Mouse (Mus musculus) stomach, postnatal 0 days (tissue): ENCODE results near the gene Slc12a7. TPM values are rescaled to one million over a fixed set of nuclear protein-coding genes. Genes with fewer than 3 reads are reported as not detected.

Experiments used
- ATAC-seq: fragments of 200-750 bp; cut with Nextera tagmentation; 2 replicates; pipeline ENCODE4 v1.8.0; 2017; ENCODE audit not compliant: low FRiP score, low TSS enrichment
- DNase-seq: peaks from one replicate; pipeline ENCODE4 v3.0.0-alpha.2; 2016; ENCODE audit warnings: low spot score
- H3K27ac ChIP-seq: fragments of 300-500 bp; sonication (generic); replicated peaks from 2 replicates; pipeline ENCODE4 v1.5.1; 2014; ENCODE audit warnings: mild to moderate bottlenecking, control low read depth
- H3K27me3 ChIP-seq: fragments of 300-500 bp; sonication (generic); 2 replicates; pipeline ENCODE4 v1.6.1; 2014; ENCODE audit warnings: low read length; ENCODE audit not compliant: control insufficient read depth, insufficient read depth
- H3K36me3 ChIP-seq: fragments of 300-500 bp; sonication (generic); 2 replicates; pipeline ENCODE4 v1.6.1; 2014; ENCODE audit warnings: low read length, mixed read lengths; ENCODE audit not compliant: control insufficient read depth, insufficient read depth
- H3K4me1 ChIP-seq: fragments of 300-500 bp; sonication (generic); replicated peaks from 2 replicates; pipeline ENCODE4 v1.6.1; 2014; ENCODE audit warnings: antibody characterized with exemption; ENCODE audit not compliant: control insufficient read depth, insufficient read depth
- H3K4me2 ChIP-seq: fragments of 300-500 bp; sonication (generic); replicated peaks from 2 replicates; pipeline ENCODE4 v1.6.1; 2014; ENCODE audit warnings: low read depth, mild to moderate bottlenecking, control low read depth, moderate library complexity
- H3K4me3 ChIP-seq: fragments of 300-500 bp; sonication (generic); 2 replicates; pipeline ENCODE4 v1.5.1; 2014; ENCODE audit warnings: low read depth, low read length, control low read depth
- H3K9ac ChIP-seq: fragments of 300-500 bp; sonication (generic); 2 replicates; pipeline ENCODE4 v1.6.1; 2014; ENCODE audit warnings: mild to moderate bottlenecking, low read length, control low read depth, mixed read lengths
- H3K9me3 ChIP-seq: fragments of 300-500 bp; sonication (generic); 2 replicates; pipeline ENCODE4 v1.6.1; 2016; ENCODE audit warnings: low read length; ENCODE audit not compliant: control insufficient read depth
- CTCF ChIP-seq: IDR thresholded peaks from 2 replicates; pipeline ENCODE4 v1.5.1; 2016; ENCODE audit warnings: antibody characterized with exemption, low read depth, mild to moderate bottlenecking, moderate library complexity
- EP300 ChIP-seq: optimal IDR thresholded peaks from 2 replicates; pipeline ENCODE3; 2016; ENCODE audit warnings: antibody characterized with exemption
- WGBS: fragments of 180-500 bp; shearing (Covaris S2); extraction: QIAGEN DNeasy Blood & Tissue Kit; methylation state at CpG from one replicate; pipeline ENCODE4 v1.1.7; 2014; 5-methylcytosine and 5-hydroxymethylcytosine counted together
- polyA plus RNA-seq: library from polyadenylated mRNA; unstranded; fragments of >200 nt; fragmentation: Nextera tagmentation; extraction: Ambion mirVana; gene quantifications from 2 replicates; pipeline ENCODE4 v1.2.1, GENCODE M21; 2015

The Slc12a7 gene
- polyA plus RNA-seq, 1 experiment from 2014 or later: 17.9 TPM

DNA sequence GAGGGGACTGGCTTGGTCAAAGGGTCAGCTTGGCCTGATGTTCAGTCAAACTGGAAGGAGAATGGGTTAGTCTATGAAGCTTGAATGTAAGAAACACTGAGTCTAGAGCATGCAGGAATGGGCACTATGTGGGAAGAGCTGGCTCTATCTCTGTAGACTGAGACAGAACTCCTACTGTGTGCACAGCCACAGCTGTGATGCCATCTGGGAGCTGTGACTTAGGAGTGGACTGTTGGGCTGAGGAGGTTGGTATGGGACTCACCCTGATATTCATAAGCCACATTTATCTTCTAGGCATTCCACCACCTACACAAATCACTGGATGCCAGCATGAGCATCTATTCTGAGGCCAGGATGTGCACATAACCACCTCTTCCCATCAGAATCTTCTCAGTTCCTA lies 24.5 kb downstream of the Slc12a7 start:
- DNase-seq: no peak
- TF ChIP-seq CTCF (no peak), EP300 (no peak)
- Histone ChIP-seq H3K27me3 (no peaks in the 10 kb centered on the region), H3K36me3 (no peaks in the 10 kb centered on the region), H3K4me3 (no peak overlapping the region), H3K4me1 (no peaks in the 10 kb centered on the region), H3K9ac (no peak overlapping the region), H3K4me2 (no peak overlapping the region), H3K9me3 (no peaks in the 10 kb centered on the region), H3K27ac (no peak overlapping the region)
- ATAC-seq: no peak

DNA sequence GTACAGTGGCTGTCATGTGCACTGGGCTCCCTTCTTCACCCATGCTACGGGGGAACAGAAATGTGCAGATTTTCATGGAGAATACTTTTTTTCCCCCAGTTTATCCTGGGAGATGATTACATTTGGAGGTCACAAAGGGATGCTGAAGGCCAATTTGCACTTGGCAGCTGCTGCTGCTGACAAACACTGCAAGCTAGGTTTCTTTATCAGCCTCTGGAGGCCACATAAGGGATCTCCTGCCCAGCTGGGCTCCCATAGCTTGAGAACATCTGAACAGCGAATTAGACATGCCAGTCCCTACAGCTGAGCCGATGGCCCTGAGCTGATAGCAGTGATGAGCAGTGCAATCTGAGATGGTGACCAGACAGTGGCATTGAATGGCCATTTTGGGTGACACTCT lies 26.7 kb downstream of the Slc12a7 start:
- Histone ChIP-seq H3K27ac (no peak overlapping the region), H3K27me3 (no peaks in the 10 kb centered on the region), H3K9ac (no peak overlapping the region), H3K36me3 (no peaks in the 10 kb centered on the region), H3K9me3 (no peaks in the 10 kb centered on the region), H3K4me1 (no peaks in the 10 kb centered on the region), H3K4me2 (no peak overlapping the region), H3K4me3 (no peak overlapping the region)
- DNase-seq: no peak
- 73% methylated on average over 3 of the region's 3 CpGs for WGBS
- no peak for ATAC-seq
- TF ChIP-seq CTCF (no peak), EP300 (no peak)

- Histone ChIP-seq H3K4me1 (0 out of 2 replicates have a peak, but pooled peaks cover 3% of the 10 kb centered on the region), H3K36me3 (no peaks in the 10 kb centered on the region), H3K4me2 (no peak overlapping the region), H3K27me3 (no peaks in the 10 kb centered on the region), H3K9me3 (no peaks in the 10 kb centered on the region), H3K9ac (no peak overlapping the region), H3K27ac (no peak overlapping the region), H3K4me3 (no peak overlapping the region)
- ATAC-seq: no peak
- 91% methylated on average over 3 of the region's 3 CpGs for WGBS
- no peak for TF ChIP-seq CTCF
- no peak for TF ChIP-seq EP300
- DNase-seq: no peak
These were observed 27.2 kb downstream of the Slc12a7 start for GRCm38 (mm10) chr13:73760126-73760525.

DNA sequence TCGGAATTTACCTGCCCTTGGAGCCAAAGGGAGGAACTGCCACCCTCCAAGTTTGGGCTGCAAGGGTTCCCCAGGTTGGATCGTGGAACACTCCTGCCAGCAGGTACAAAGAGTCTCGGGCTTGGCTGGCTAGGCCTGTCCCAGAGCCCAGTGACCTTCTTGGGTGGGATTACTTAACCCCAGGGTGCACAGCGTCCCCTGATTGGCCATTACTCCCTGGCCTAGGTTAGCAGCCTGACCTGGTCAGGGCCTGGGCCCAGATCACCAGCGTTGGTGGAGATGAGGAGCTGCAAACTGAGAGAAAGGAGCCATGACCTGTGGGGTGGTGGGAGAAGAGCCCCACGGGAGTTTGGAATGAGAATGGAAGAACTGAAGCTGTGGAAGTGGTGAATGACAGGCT lies 30.0 kb downstream of the Slc12a7 start:
- WGBS: 45% methylated on average over 6 of the region's 6 CpGs
- Histone ChIP-seq H3K36me3 (no peaks in the 10 kb centered on the region), H3K27me3 (no peaks in the 10 kb centered on the region), H3K4me2 (peak overlapping the region; percentile 94), H3K27ac (peak overlapping the region; percentile 5; the same call in 1 of the 2 replicates), H3K9ac (0 out of 2 replicates have a peak overlapping the region, but pooled peaks have one; percentile 31), H3K4me1 (0 out of 2 replicates have a peak, but pooled peaks cover 6% of the 10 kb centered on the region), H3K9me3 (no peaks in the 10 kb centered on the region), H3K4me3 (peak overlapping the region; percentile 65)
- DNase-seq: no peak
- TF ChIP-seq EP300 (no peak), CTCF (no peak)
- peak; percentile 8 for ATAC-seq

GRCm38 (mm10) chr13:73763439-73764255 lies 30.8 kb downstream of the Slc12a7 start:
- ATAC-seq (peak; percentile 90), DNase-seq (peak; percentile 96)
- Histone ChIP-seq H3K27me3 (no peaks in the 10 kb centered on the region), H3K36me3 (no peaks in the 10 kb centered on the region), H3K27ac (peak overlapping the region; percentile 73), H3K9ac (peak overlapping the region; percentile 74), H3K9me3 (no peaks in the 10 kb centered on the region), H3K4me2 (peak overlapping the region; percentile 94), H3K4me1 (0 out of 2 replicates have a peak, but pooled peaks cover 6% of the 10 kb centered on the region), H3K4me3 (peak overlapping the region; percentile 65)
- peak; percentile 38; the same call in 1 of the 2 replicates for TF ChIP-seq CTCF
- no peak for TF ChIP-seq EP300
- WGBS: under 1% methylated on average over 67 of the region's 70 CpGs

DNA sequence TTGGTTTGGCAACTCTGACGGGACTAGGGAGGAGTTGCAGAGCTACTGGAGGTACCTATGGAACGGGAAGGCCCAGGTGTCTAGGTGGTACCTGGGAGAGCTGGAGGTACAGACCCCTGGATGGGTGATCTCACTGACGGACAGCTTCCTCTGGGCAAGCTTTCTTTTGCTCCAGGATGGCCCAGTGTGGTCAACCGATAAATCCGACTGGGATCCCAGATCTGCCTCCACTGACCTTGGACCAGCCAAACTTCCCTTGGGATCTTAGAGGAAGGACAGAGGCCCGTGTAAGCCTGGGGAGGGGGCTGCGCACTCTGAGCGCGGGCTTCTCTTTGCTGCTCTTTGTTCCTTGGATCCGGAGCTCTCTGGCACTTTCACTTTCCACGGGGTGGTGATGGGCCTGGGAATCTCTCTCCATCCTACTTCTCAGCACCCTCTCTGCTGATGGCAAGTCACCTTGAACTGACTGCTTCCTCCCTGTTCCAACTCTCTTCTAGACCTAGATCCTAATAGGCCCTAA lies 31.4 kb downstream of the Slc12a7 start:
- H3K4me2 ChIP-seq: peak overlapping the region; percentile 94
- DNase-seq: no peak
- WGBS: 4% methylated on average over 11 of the region's 11 CpGs
- TF ChIP-seq CTCF (no peak), EP300 (no peak)
- peak overlapping the region; percentile 65 for H3K4me3 ChIP-seq
- no peaks in the 10 kb centered on the region for H3K36me3 ChIP-seq
- H3K9ac ChIP-seq: peak overlapping the region; percentile 74
- H3K9me3 ChIP-seq: no peaks in the 10 kb centered on the region
- no peak for ATAC-seq
- 0 out of 2 replicates have a peak, but pooled peaks cover 6% of the 10 kb centered on the region for H3K4me1 ChIP-seq
- H3K27ac ChIP-seq: peak overlapping the region; percentile 73
- no peaks in the 10 kb centered on the region for H3K27me3 ChIP-seq
